Mouse (Mus musculus) T-helper 1 cell (primary cell): ENCODE data around the gene Bicc1.

Experiments used
- in situ Hi-C: fragments of 300-600 bp; cut with MboI, MseI; formaldehyde crosslinking; loops from one replicate; pipeline ENCODE4 v1.15.1; 2025; ENCODE audit warnings: high pct_unique_total_duplicates

Bicc1 gene

DNA sequence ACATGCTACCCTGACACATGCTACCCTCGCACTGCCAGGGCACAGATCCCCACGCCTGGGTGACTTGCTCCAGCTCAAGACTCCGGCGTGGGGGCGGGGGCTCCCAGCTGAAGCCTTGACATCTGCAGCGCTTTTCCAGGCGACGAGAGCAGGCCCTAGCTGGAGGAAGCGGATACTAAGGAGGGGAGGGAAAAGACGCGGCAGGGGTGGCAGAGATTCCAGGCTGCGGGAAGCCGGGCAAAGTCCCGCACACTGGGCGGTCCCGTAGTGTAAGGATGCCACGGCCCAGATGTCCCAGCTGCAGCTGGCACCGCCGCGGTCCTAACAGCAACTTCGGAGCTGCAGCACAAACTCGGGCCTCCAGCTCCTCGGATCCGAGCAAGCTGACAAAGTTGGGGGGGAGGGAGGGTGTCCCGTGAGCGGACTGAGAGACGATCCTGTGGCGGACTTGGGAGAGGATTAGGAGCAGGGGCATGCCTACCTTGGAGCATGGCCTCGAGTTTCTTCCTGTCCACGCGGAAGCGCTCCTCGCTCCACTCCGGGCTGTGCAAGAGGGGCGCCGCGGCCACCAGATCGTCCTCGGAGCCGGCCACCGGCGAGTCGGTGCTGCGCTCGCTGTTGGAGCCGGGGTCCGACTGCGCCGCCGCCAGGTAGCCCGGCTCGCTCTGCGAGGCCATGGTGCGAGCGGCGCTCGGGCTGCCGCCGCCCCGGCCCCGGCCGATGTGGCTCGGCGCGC lies 392 bp downstream of the Bicc1 start:
- in situ Hi-C loops, result no loop called here

DNA sequence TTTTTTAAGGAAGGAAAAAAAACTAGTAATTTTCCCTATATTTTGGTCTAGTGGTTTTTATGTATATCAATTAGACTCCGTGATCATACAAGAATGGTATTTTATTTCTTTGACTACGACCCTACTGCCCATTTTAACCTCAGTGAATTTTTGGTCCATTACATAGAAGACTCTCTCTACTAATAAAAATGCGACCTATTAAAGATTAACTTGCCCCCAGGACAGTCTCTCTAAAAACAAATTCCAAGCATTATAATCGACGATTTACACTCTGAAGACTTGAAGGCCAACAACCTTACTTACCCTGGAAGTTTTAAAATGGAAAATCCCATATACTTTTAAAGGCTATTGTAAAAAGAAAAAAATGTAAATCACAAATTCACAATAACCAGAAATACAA lies 2.9 kb downstream of the Bicc1 start:
- in situ Hi-C loops, result no loop called here

- in situ Hi-C loops, result no loop called here
These were observed 5.9 kb downstream of the Bicc1 start for GRCm38 (mm10) chr10:71153610-71154009.

DNA sequence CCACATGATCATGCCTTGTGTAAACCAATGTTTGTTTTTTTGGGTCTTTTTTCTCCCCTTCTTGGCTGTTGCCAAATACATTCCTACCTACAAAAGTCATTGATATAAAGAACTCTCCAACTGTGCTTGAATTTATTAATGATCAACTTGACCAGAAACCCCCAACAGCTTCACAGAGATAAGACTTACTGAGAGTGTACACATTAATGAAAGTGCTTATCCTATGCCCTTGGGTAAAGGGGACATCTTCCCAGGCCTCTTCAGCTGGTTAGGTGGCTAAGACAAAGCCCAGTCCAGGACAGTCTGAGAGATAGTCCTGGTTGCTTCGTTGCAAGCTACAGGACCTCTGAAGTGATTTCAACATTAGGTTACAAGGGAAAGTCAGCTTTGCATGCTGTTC lies 6.4 kb downstream of the Bicc1 start:
- in situ Hi-C loops, result no loop called here

GRCm38 (mm10) chr10:71150486-71150885 lies 9.0 kb downstream of the Bicc1 start:
- in situ Hi-C loops, result no loop called here

DNA sequence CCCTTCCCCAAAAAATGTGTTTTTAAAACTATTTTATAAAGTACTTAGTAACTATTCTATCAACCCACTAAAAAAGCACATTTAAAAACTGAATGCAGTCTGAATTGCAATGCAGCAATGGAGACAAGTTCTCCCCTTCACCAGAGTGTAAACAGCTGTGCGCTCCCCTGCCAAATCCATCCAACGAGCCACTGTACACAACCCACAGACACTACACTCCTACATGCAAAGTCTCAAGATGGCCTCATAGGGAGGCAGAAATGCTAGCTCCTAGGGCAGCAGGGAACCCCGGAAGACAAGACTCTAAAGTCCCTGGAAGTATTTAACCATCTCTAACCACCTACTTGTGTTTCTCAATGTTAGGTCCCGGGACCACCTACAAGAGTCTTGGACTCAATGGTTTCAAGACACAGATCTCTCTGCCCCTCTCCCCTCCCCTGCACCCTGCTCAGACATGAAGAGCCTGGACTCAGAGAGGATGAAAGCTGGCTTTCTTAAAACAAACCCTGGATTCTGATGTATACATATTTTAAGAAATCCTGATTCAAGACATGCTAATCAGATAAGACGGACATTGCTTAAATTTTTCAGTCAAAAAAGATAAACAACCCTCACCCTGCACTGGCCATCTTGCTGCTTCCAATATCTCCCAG lies 10.4 kb downstream of the Bicc1 start:
- in situ Hi-C loops, result no loop called here

DNA sequence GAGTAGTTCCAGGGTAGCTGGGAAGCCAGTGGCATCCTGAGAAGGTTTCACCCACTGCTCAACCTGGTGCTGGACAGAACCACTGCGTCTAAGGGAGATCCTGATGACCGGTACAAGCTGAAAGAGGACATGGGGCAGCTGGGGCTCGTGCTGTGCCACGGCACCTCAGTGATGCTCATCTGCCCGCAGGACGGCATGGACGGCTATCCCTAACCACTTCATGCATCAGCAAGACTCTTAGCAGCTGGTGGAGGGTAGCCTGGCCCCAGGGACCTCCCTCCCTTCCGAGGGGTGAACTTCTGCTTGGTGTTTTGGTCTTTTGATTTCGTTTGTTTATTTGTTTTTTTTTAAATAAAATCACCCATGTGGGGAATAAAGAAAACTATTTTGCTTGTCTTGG lies 11.3 kb downstream of the Bicc1 start:
- in situ Hi-C loops, result no loop called here

DNA sequence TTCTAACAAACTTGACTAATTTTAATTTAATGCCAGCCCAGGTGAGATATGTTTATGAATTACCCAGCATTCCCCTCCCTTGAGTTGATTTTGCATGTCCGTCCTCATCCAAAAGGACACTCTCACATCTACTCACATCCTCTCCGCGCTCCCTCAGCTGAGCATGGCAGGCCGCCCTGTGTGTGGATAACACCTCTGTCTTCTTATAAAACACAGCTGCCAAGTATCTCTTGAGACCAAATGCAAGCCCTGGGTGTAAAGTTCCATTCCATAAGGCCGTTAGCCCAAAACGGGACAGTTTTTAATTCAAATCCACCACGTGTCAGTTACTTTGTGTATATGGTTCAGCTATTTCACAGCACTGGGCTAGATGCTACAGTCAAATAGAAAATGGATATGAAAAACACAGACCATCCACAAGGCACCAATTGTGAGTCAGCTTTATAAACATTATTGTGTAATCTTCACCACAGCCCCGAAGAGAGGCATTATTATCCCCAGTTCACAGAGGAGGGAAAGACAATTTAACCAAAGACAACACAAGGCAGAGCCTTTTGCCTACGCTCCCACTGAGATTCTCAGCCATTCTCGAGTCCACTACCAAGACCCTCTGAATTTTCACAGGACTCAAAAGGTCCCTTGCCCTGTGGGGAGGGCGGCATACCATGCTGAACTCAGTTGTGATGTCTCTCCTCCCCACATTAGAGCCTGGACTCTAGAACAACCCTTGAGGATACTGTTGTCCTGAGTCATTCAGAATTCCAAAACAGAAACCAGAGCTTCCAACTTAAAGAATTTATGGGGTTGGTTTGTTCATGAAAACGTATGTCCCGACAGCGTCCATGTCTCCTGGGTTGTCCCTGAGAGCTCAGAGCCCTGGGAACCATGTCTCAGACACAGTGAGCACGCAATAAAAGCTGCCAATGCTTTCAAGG lies 12.6 kb downstream of the Bicc1 start:
- in situ Hi-C loops, result no loop called here

DNA sequence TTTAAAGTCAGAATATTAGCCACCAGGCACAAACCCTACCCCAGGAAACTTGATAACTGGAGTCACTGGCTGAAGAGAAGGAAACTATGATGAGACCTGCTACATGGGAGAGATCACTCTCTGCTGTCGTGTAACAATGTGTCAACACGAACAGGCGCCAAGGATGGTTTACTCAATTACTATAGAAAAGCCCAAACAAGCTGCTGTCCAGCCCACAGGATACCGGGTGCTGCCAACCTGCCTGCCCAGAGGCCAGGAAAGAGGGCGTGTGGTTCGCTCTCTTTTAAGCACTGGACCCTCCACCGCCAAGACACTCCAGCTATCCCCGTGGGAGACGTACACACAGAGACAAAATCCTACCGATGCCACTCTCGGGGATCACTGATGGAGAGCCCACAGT lies 13.7 kb downstream of the Bicc1 start:
- in situ Hi-C loops, result no loop called here

DNA sequence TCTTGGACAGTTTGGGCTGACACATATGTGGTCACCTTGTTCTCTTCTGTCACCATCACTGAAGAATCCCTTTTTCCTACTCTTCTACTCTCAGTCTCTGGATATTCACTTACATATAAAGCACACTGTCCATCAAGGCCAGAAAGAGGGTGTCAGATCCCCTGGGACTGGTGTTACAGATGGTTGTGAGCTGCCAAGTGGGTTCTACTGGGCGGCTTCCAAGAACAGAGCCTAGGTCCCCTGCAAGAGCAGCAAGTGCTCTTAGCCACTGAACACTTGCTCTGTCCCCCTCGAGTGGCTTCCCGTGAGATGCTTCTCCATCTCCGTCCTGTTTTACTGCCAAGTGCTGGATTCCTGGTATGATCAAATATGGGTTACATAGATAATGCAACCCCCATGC lies 15.3 kb downstream of the Bicc1 start:
- in situ Hi-C loops, result no loop called here

DNA sequence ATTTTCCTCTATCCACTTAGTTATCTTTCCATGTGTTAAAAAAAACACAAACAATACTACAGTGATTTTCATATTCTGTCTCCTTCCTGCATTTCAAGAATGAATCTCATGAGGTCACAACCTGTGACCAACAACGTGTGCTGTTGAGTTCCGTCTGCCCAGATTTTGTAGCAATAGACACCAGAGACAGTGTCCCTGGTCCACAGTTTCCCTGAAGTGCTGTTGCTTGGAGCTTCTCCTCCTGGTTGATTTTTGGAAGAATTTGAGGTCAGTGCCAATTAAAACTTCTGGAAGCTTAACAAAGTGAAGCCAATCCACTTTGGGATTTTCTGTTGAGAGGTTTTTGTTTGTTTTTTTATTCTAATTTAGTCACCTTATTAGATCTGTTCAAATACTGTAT lies 16.9 kb downstream of the Bicc1 start:
- in situ Hi-C loops, result no loop called here

DNA sequence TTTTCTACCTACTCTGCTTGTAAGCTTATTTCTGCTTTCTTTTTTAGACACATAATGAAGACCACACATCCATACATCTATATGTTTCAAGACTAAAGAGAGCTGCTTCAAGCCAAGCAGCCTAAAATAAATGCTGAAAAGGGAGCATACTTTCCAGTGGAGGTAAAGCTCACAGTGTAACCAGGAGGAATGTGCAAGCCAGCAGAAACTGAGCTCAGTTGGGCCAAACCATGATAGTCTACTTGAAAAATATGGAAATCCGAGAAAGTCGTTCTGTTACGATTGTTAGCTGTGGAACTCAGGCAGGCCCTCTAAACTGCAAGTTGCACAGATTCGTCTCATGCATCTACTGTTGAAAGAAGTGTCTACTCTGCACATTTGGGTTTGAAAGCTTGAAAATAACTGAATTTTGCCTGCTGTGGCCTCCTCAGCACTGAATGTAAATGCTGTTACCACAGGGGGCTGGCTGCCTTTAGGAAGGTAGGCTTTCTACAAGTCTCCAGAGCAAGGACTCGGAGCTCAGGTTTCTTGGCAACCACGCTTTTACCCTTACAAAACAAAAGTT lies 19.1 kb downstream of the Bicc1 start:
- in situ Hi-C loops, result no loop called here

DNA sequence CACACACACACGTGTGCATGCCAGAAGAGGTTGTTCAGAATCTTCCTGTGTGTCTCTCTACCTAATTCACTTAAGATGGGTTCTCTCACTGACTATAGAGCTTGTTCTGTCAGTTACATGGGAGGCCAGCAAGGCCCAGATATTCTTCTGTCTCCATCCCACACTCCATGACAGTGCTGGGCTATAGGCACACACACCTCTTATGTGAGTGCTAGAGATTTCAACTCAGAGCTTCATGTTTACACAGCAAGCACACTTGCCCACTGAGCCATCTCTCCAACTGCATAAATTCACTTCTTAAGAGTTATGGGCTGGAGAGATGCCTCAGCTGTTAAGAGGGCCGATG lies 20.7 kb downstream of the Bicc1 start:
- in situ Hi-C loops, result no loop called here

DNA sequence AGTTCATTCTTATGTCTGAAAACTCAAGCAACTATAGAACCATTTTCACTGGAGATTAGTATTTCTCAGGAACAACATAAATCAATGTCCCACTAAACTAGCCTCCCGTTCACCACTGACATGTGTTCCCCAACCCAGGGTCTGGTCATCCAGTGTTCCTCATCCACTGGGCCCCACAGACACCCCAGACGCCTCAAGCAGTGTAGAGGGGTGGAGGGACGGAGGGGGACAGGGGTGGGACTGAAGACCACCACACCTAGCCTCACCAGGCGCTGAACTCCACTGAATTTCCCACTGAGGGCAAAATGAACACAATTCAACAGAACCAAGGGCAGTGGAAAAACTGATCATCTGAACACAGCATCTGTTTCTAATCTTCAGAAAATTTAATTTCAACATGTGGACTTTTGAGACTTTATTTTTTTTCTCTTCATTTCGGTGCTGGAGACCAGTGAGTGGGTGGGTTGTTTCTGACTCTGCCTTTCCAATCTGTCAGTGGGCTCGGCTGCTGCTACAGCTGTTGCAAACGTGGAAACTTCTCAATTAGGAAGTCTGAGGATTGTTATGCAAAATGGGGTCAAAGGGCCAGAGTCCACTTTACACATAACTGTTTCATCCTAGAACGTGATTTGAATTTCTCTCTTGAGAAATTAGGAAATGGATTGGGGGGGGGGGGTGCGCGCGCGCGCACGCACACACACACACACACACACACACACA lies 21.2 kb downstream of the Bicc1 start:
- in situ Hi-C loops, result no loop called here

DNA sequence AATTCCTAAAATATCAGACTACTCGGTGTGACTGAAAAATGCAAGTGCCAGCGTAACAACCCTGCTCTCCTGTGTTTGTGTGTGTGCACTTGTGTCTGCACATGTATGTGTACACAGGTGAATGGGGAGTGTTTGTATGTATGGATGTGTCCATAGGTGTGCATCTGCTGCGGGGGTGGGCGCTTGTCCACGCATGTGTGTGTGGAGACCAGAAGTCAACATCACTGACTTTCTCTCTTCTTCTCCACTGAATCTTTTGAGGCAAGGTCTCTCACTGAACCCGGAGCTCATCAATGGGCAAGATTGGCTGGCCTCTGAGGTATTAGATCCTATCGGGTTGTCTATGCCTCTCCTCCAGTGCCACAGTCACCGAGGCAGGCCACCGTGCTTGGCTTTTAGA lies 21.9 kb downstream of the Bicc1 start:
- in situ Hi-C loops, result no loop called here

DNA sequence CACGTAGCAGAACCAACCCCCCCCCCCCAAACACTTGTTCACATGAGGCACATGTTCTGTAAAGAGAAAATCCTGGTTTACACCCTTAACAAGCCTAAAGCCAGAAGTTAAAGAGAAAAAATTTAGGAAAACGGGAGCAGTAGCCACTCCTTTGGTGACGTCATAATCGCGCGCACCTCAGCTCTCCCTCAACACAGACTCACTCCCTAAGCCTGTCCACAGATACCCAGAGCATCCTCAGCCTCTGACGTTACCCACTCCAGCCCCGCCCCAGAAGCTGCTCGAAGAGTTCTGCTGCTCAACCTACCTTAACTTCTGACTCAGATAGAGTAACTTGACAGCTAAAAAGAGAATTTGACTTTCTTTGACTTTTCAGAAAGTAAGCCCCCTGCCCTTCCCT lies 28.2 kb downstream of the Bicc1 start:
- in situ Hi-C loops, result no loop called here

DNA sequence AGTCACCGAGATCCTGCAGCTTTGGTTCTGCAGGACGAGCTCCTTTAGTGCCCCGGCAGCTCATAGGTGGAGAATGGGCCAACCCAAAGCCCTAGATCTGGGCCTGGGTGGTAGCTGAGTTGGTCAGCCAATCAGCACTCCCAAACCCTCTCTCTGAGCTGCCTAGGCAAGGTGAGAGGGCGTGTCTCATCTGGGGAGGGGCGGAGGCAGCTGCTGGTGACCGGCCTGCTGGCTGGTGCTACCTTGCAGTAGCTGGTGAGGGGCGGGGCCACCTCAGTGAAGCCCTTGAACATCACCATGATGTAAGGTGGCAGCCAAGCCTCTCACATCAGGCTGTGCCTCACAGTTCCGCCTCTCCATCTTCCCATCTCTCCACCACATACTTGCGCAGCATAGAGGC lies 29.2 kb downstream of the Bicc1 start:
- in situ Hi-C loops, result no loop called here

GRCm38 (mm10) chr10:71127951-71128331 lies 31.6 kb downstream of the Bicc1 start:
- in situ Hi-C loops, result no loop called here

GRCm38 (mm10) chr10:71127278-71127950 lies 32.1 kb downstream of the Bicc1 start:
- in situ Hi-C loops, result no loop called here

DNA sequence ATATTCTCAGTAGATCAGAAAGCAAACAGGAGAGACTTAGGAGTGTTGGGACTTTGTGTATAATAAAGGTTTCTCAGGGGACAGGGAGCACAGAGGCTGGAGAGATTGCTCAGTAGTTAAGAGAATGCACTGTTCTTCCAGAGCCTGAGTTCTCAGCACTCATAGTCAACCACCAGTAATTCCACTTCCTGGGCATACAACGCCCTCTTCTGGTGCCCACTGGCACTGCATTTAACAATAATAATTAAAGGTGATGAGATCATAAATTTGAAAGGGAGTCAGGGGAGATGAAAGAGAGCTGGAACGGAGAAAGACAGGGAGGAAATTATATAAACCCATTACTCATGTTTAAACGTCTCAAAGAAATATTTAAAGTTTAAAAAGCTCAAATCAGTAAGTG lies 35.5 kb downstream of the Bicc1 start:
- in situ Hi-C loops, result no loop called here

- in situ Hi-C loops, result no loop called here
These were observed 36.1 kb downstream of the Bicc1 start for GRCm38 (mm10) chr10:71123395-71123794.
